Mouse (Mus musculus) kidney, embryonic 16.5 days (tissue): ENCODE data around the gene Elp6. TPM values are rescaled to one million over a fixed set of nuclear protein-coding genes. Genes with fewer than 3 reads are reported as not detected.

Source experiments
- microRNA-seq: library from miRNA; unstranded; fragments of <30 nt; microRNA quantifications from one replicate; pipeline ENCODE4, GENCODE M21; 2016
- polyA plus RNA-seq: library from polyadenylated mRNA; unstranded; fragments of >200 nt; fragmentation: Nextera tagmentation; extraction: Ambion mirVana; gene quantifications from 2 replicates; pipeline ENCODE4 v1.2.1, GENCODE M21; 2015

Elp6 gene
- polyA plus RNA-seq, 1 experiment from 2014 or later = 32.4 TPM

Small RNA genes lying within 50 kb of the gene (microRNA-seq; reads per million reads assigned to microRNA genes)
- gene Mir6236 = 98.8 reads per million, percentile 55 among the genes with 10 or more reads in this experiment

Other genes with a start within 250 kb of the Elp6 start
- gene Smarcc1, start 187.5 kb upstream of the Elp6 start, polyA plus RNA-seq = 96.3 and 117 TPM in 2 replicates
- 144 and 154 TPM in 2 replicates for gene Dhx30, start 187.3 kb upstream of the Elp6 start, polyA plus RNA-seq
- gene Cspg5, start 61.4 kb upstream of the Elp6 start, polyA plus RNA-seq = 1.7 and 2.5 TPM in 2 replicates
- 37.7 and 38.7 TPM in 2 replicates for gene Scap, start 28.1 kb downstream of the Elp6 start, polyA plus RNA-seq
- 15.8 and 20.7 TPM in 2 replicates for gene Ptpn23, start 103.0 kb downstream of the Elp6 start, polyA plus RNA-seq
- 3.4 and 4.8 TPM in 2 replicates for gene Ngp, start 114.6 kb downstream of the Elp6 start, polyA plus RNA-seq
- 9.3 and 11.6 TPM in 2 replicates for gene Klhl18, start 171.5 kb downstream of the Elp6 start, polyA plus RNA-seq
- 1.4 and 1.7 TPM in 2 replicates for gene Kif9, start 171.8 kb downstream of the Elp6 start, polyA plus RNA-seq
- gene Setd2, start 227.4 kb downstream of the Elp6 start, polyA plus RNA-seq = 30.6 and 35.8 TPM in 2 replicates